Mouse (Mus musculus) right cerebral cortex, postnatal 36 days (tissue): Measurements from ENCODE around the gene Tmco5.
"Not testable (repeated sequence)": the region's sequence is repeated elsewhere in the genome, so short reads cannot be mapped to it uniquely, and the experiment has no call there.

ENCODE experiments used
- DNase-seq, 2 experiments: peaks; one replicate each; pipeline ENCODE4 v3.0.0; 2022; ENCODE audit warnings: low spot score in 2 of 2, mixed read lengths in 1 of 2

The Tmco5 gene

DNA sequence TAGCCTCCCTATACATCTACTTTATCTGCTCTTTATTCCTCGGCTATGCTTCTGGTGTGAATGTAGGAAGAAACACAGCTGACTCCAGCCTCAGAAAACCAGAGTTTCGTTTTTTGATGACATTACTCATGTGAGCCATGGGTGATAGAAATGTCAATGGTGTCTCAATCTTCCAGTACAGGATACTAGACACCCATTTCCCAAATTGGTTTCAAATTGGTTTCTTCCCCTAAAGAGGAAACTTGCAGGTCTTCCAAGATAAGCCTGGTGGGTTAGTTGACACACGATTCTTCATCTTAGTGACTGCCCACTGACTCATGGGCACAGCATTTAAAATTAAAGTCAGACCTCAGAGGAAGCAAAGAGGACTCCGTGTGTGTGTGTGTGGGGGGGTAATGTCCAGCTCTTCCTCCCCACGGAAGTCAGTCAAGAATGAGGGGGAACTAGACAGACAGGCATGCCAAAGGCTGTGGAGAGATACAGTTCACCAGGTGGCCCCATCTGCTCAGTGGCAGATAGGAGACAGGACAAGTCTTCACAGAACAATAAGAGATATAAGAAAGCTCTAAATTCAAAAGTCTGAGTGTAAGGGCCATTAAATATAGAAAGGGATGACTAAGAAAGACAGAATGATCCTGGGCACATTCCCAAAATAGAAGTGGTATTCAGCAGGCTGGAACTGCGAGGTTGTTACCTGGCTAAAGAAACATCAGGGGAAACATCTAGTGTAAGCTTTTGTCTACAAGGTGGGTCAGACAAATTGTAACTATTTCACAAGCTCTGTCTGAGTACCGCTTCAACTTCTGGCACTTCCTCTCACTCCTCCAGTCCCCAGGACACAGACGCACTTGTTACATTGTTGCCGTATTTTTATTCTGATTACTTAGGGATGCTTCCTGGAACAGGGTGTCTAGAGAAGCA lies 44.3 kb downstream of the Tmco5 start:
- no peak for DNase-seq

DNA sequence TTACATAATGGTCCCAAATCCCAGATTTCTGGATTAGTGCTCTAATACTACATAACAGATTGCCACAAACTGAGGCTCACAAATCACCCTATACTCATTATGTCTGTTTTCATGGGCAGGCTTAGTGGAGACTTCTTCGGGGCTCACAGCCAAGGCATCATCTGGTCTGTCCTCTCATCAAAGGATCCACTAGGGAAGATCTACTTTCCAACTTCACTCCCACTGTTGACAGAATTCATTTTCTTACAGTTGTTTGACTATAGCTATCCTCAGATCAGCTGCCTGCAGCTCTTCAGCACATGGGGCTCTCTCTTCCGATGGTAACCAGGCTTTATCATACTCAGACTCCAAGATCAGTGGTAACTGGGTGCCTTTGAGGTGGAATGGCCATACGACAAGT lies 45.2 kb downstream of the Tmco5 start:
- no peak for DNase-seq

DNA sequence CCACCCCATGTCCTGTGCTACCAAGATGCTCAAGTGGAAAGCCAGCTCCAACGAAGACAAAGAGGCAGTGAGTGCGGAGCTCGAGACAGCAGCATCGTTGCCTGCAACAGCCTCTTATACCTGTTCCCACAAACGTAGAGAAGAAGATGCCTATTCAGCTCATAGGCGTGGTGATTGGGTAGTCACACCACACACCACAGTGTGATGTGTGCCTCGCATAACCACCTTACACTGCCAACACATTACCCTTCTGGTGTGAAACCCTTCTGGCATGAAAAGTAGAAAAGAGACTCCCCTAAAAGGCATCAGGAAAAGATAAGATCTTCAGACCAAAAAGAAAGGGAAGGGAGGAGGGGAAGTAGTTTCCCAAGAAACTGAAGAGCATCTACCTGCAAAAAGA lies 45.8 kb downstream of the Tmco5 start:
- DNase-seq: no peak

DNA sequence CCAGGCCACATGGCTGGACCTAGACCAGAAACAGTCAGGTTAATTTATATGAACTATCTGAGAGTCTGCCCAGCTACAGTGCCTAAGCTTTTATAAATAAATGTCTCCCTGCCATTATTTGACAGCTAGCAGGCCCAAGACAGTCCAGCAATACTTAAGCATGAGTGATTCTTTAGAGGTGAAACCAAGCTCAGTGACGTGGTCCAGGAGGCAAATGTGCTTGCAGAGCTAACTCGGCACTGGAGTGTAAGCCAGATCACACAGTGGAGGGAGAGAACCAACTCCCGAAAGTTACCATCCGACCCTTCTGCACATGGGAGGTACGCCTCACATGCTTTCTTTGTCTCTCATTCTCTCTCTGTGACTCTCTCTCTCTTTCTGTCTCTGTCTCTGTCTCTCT lies 46.7 kb downstream of the Tmco5 start:
- no peak for DNase-seq

DNA sequence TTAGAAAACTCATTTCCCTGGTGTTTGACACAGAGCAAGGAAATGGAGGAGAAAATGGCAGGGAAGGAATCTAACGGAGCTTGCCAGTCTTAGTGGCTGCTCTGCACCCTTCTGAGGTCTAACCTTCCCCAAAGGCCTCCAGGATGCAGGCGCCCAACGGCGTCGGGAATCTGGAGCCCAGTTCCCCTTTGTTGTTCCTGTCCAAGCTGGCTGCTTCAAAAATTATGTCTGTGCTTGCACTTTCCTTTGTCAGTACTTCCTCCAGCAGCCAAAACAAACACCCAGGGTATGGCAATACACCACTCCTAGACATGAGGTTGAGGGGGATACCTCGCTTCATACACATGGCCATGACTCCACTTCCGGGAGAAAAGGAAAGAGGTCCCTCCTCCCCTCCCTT lies 53.7 kb downstream of the Tmco5 start:
- DNase-seq: no peak

DNA sequence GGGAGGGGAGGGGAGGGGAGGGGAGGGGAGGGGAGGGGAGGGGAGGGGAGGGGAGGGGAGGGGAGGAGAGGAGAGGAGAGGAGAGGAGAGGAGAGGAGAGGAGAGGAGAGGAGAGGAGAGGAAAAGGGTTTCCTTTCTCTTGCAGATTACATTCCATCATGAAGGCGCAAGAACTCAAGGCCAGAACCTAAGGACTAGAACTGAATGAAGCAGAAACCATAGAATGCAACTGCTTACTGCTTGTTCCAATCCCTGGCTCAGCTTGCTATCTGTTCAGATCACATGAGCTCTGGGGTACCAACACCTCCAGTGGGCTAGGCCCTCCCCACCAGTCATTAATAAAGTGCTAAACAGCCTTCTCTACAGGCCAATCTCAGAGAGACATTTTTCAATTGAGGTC lies 55.7 kb downstream of the Tmco5 start:
- not testable (repeated sequence) for DNase-seq

DNA sequence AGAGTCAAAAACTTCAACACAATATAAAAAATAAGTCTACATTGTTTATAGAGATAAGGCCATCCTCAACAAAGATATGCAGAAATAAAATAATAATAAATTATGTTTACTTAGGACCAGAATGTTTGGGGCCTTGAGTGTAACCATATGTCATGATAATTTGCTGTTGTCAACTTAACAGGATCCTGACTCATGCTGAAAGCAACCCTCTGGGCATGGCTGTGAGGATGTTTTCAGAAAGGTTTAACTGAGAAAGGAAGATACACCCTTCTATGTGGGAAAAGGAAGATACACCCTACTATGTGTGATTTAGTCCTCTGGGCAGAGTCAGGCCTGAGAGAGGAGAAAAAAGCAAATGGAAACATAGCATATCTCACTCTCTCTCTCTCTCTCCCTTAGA lies 56.3 kb downstream of the Tmco5 start:
- no peak for DNase-seq

DNA sequence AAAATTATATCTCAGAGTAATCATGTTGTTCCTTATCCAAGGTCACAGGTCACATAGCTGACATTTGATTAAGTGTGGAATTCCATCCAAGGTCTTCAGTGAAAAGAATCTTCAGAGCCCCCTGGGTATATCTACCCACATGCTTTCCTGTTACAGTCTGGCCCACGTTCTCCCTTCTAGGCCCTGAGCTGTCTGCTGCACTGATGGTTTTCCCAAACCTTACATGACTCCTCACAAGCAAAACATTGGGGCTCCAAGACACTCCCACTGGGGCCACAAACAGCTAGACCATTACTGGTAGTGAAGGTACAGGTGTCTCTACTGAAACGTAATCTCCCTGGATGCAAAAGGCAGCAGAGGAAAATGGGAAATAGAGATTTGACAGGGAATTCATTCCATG lies 57.9 kb downstream of the Tmco5 start:
- DNase-seq: no peak

DNA sequence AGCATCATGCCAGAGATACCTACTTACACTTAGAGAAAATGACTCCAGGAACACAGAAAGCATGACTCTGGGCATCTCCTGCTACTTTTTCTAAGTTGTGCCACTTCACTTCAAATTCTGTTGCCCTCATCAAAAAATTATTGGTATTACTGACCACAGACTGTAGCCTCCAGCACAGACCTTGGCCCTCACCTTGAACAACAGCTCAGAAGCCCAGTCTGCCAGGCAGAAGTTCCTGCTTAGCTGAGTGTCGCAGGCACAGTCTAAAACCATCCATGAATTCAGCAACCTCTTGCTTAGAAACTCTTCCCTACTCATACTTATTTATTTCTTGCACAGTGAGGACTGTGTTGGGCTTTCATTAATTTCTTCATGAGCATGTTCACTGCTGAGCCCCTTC lies 58.7 kb downstream of the Tmco5 start:
- DNase-seq: no peak

DNA sequence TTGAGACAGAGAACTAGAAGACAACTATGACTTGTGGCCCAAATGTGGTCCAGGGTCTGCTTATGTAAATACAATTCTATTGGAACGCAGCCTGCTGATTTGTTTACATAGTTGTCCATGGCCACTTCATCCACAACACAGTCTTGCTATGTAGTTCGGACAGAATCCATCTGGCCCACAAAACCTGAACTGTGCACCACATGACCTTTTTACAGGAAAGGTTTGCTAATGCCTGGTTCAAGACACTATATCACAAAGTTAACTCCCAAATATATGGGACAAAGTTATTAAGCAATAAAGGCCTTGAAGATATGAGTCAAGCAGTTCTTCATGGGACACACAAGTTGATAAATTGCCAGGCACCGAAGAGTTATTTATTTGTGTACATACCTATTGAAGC lies 63.3 kb downstream of the Tmco5 start:
- DNase-seq: no peak
